Mouse (Mus musculus): ENCODE measurements around the gene Tmem161a.

DNA sequence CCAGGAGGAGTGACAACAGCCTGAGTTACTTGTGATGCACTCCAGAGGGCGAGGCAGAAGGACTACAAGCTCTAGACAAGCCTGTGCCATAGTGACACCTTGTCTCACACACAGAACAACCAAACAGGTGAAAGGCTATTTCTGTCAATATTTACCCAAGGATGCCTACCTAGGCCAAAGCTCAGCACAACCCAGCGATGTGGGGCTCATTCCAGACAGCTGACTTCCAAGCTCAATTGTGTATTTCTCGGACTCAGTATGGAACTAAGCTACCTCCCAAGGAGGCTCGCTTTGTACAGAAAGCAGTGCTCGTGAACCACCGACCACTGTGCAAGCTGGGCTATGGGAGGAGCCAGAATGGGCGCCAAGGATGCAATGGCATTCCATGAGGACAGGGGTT, 25.4 kb downstream of the Tmem161a start:
- TF ChIP-seq POLR2A (IDR thresholded peaks at IDR 0.05; ENCODE audit: low read depth, low read length) (no peak), ZNF384 (IDR thresholded peaks at IDR 0.05; ENCODE audit: low read depth, low read length) (no peak), ZC3H11A (IDR thresholded peaks at IDR 0.05; ENCODE audit: low read depth, low read length) (no peak), GABPA (IDR thresholded peaks at IDR 0.05; ENCODE audit: insufficient replicate concordance, low read depth, low read length) (no peak), CTCF (conservative IDR thresholded peaks at IDR 0.05 in 1 of 2, IDR thresholded peaks at IDR 0.05 in 1 of 2; ENCODE audit: low read depth in 2 of 2, low read length in 2 of 2) (no peak), MAX (IDR thresholded peaks at IDR 0.05; ENCODE audit: low read length) (no peak)
